Mouse (Mus musculus) embryonic facial prominence, embryonic 15.5 days (tissue): ENCODE results near the gene Gm20431. TPM values are rescaled to one million over a fixed set of nuclear protein-coding genes. Genes with fewer than 3 reads are reported as not detected.

Experiments
- ATAC-seq: fragments of 200-750 bp; cut with Nextera tagmentation; 2 replicates; pipeline ENCODE4 v1.8.0; 2017; ENCODE audit warnings: low read depth, moderate TSS enrichment; ENCODE audit not compliant: insufficient number of reproducible peaks, low FRiP score, low TSS enrichment
- H3K27ac ChIP-seq: fragments of 300-500 bp; sonication (generic); replicated peaks from 2 replicates; pipeline ENCODE4 v1.5.1; 2015; ENCODE audit warnings: mild to moderate bottlenecking, inconsistent platforms
- H3K27me3 ChIP-seq: fragments of 300-500 bp; sonication (generic); 2 replicates; pipeline ENCODE4 v1.6.1; 2015; ENCODE audit warnings: inconsistent platforms
- H3K36me3 ChIP-seq: fragments of 300-500 bp; sonication (generic); 2 replicates; pipeline ENCODE4 v1.6.1; 2015; ENCODE audit warnings: mild to moderate bottlenecking, inconsistent platforms
- H3K4me1 ChIP-seq: fragments of 300-500 bp; sonication (generic); 2 replicates; pipeline ENCODE4 v1.6.1; 2015; ENCODE audit warnings: inconsistent platforms
- H3K4me2 ChIP-seq: fragments of 300-500 bp; sonication (generic); replicated peaks from 2 replicates; pipeline ENCODE4 v1.6.1; 2015; ENCODE audit warnings: mild to moderate bottlenecking, inconsistent platforms
- H3K4me3 ChIP-seq: fragments of 300-500 bp; sonication (generic); replicated peaks from 2 replicates; pipeline ENCODE4 v1.5.1; 2015; ENCODE audit warnings: mild to moderate bottlenecking, inconsistent platforms
- H3K9ac ChIP-seq: fragments of 300-500 bp; sonication (generic); 2 replicates; pipeline ENCODE4 v1.6.1; 2015; ENCODE audit warnings: inconsistent platforms
- H3K9me3 ChIP-seq: fragments of 300-500 bp; sonication (generic); replicated peaks from 2 replicates; pipeline ENCODE4 v1.6.1; 2016; ENCODE audit warnings: inconsistent platforms
- WGBS: fragments of 180-500 bp; shearing (Covaris S2); methylation state at CpG from one replicate; pipeline ENCODE4 v1.1.7; 2015; 5-methylcytosine and 5-hydroxymethylcytosine counted together
- polyA plus RNA-seq: library from polyadenylated mRNA; unstranded; fragments of >200 nt; fragmentation: Nextera tagmentation; extraction: Ambion mirVana; gene quantifications from 2 replicates; pipeline ENCODE4 v1.2.1, GENCODE M21; 2015

The Gm20431 gene
- polyA plus RNA-seq, 1 experiment from 2014 or later, result 10.0 TPM

GRCm38 (mm10) chr2:167695491-167695890 lies 34.2 kb upstream of the Gm20431 start:
- Histone ChIP-seq H3K27me3 (no peaks in the 10 kb centered on the region), H3K27ac (no peak overlapping the region), H3K4me3 (no peak overlapping the region), H3K4me2 (no peak overlapping the region), H3K9me3 (no peaks in the 10 kb centered on the region), H3K36me3 (no peaks in the 10 kb centered on the region), H3K4me1 (peaks cover 21% of the 10 kb centered on the region), H3K9ac (no peak overlapping the region)
- ATAC-seq, result no peak
- WGBS, result 79% methylated on average over 14 of the region's 14 CpGs

GRCm38 (mm10) chr2:167694963-167695362 lies 33.7 kb upstream of the Gm20431 start:
- WGBS, result 94% methylated on average over 7 of the region's 7 CpGs
- Histone ChIP-seq H3K4me2 (no peak overlapping the region), H3K4me3 (no peak overlapping the region), H3K27me3 (no peaks in the 10 kb centered on the region; the same call in 1 of the 2 replicates), H3K36me3 (no peaks in the 10 kb centered on the region), H3K4me1 (peaks cover 22% of the 10 kb centered on the region), H3K27ac (no peak overlapping the region), H3K9ac (no peak overlapping the region), H3K9me3 (no peaks in the 10 kb centered on the region)
- no peak for ATAC-seq

- WGBS, result 33% methylated on average over 1 of the region's 1 CpGs
These were observed 32.9 kb upstream of the Gm20431 start for GRCm38 (mm10) chr2:167694244-167694643.

GRCm38 (mm10) chr2:167693540-167693939 lies 32.2 kb upstream of the Gm20431 start:
- H3K4me3 ChIP-seq, result no peak overlapping the region
- H3K36me3 ChIP-seq, result no peaks in the 10 kb centered on the region
- no peaks in the 10 kb centered on the region for H3K9me3 ChIP-seq
- H3K9ac ChIP-seq, result no peak overlapping the region
- H3K27ac ChIP-seq, result no peak overlapping the region
- WGBS, result 76% methylated on average over 2 of the region's 2 CpGs
- no peak overlapping the region for H3K4me2 ChIP-seq
- peaks cover 3% of the 10 kb centered on the region; the same call in 1 of the 2 replicates for H3K27me3 ChIP-seq
- no peak for ATAC-seq
- H3K4me1 ChIP-seq, result peaks cover 30% of the 10 kb centered on the region

More at GRCm38 (mm10) chr2:167694244-167694643, 32.9 kb upstream of the Gm20431 start:
- Histone ChIP-seq H3K4me3 (no peak overlapping the region), H3K36me3 (no peaks in the 10 kb centered on the region), H3K27me3 (peaks cover 3% of the 10 kb centered on the region; the same call in 1 of the 2 replicates), H3K27ac (no peak overlapping the region), H3K9ac (no peak overlapping the region), H3K9me3 (no peaks in the 10 kb centered on the region), H3K4me1 (peaks cover 29% of the 10 kb centered on the region), H3K4me2 (no peak overlapping the region)
- no peak for ATAC-seq

- no peak overlapping the region for H3K9ac ChIP-seq
- H3K27ac ChIP-seq, result no peak overlapping the region
- peaks cover 36% of the 10 kb centered on the region for H3K4me1 ChIP-seq
- peaks cover 3% of the 10 kb centered on the region; the same call in 1 of the 2 replicates for H3K27me3 ChIP-seq
- H3K9me3 ChIP-seq, result no peaks in the 10 kb centered on the region
- H3K36me3 ChIP-seq, result no peaks in the 10 kb centered on the region
- H3K4me2 ChIP-seq, result no peak overlapping the region
- ATAC-seq, result no peak
- no peak overlapping the region for H3K4me3 ChIP-seq
- 61% methylated on average over 3 of the region's 3 CpGs for WGBS
These were observed 31.5 kb upstream of the Gm20431 start for GRCm38 (mm10) chr2:167692831-167693230.

GRCm38 (mm10) chr2:167691871-167692661 lies 30.8 kb upstream of the Gm20431 start:
- no peak overlapping the region for H3K27ac ChIP-seq
- 78% methylated on average over 14 of the region's 14 CpGs for WGBS
- H3K4me2 ChIP-seq, result peak overlapping the region; percentile 96
- no peaks in the 10 kb centered on the region for H3K36me3 ChIP-seq
- no peaks in the 10 kb centered on the region for H3K9me3 ChIP-seq
- no peak overlapping the region for H3K9ac ChIP-seq
- ATAC-seq, result no peak
- H3K27me3 ChIP-seq, result peaks cover 8% of the 10 kb centered on the region; the same call in 1 of the 2 replicates
- H3K4me1 ChIP-seq, result peaks cover 37% of the 10 kb centered on the region
- H3K4me3 ChIP-seq, result peak overlapping the region; percentile 78

- H3K27me3 ChIP-seq, result peaks cover 8% of the 10 kb centered on the region; the same call in 1 of the 2 replicates
- H3K9ac ChIP-seq, result peak overlapping the region; percentile 27; the same call in 1 of the 2 replicates
- H3K36me3 ChIP-seq, result no peaks in the 10 kb centered on the region
- H3K4me2 ChIP-seq, result peak overlapping the region; percentile 96
- H3K4me3 ChIP-seq, result peak overlapping the region; percentile 78
- H3K9me3 ChIP-seq, result no peaks in the 10 kb centered on the region
- no peak overlapping the region for H3K27ac ChIP-seq
- peaks cover 39% of the 10 kb centered on the region for H3K4me1 ChIP-seq
- ATAC-seq, result no peak
- WGBS, result 87% methylated on average over 6 of the region's 6 CpGs
These were observed 30.1 kb upstream of the Gm20431 start for GRCm38 (mm10) chr2:167691410-167691809.

GRCm38 (mm10) chr2:167690962-167691311 lies 29.6 kb upstream of the Gm20431 start:
- Histone ChIP-seq H3K4me1 (peaks cover 39% of the 10 kb centered on the region), H3K27ac (peak overlapping the region; percentile 19; the same call in 1 of the 2 replicates), H3K9me3 (no peaks in the 10 kb centered on the region), H3K4me3 (peak overlapping the region; percentile 78), H3K4me2 (peak overlapping the region; percentile 96), H3K9ac (peak overlapping the region; percentile 27), H3K36me3 (no peaks in the 10 kb centered on the region), H3K27me3 (peaks cover 8% of the 10 kb centered on the region; the same call in 1 of the 2 replicates)
- no peak for ATAC-seq
- 73% methylated on average over 12 of the region's 12 CpGs for WGBS

GRCm38 (mm10) chr2:167690219-167690961 lies 29.1 kb upstream of the Gm20431 start:
- 43% methylated on average over 15 of the region's 15 CpGs for WGBS
- H3K9ac ChIP-seq, result peak overlapping the region; percentile 27
- H3K27me3 ChIP-seq, result peaks cover 8% of the 10 kb centered on the region; the same call in 1 of the 2 replicates
- H3K4me3 ChIP-seq, result peak overlapping the region; percentile 78
- no peaks in the 10 kb centered on the region for H3K9me3 ChIP-seq
- H3K36me3 ChIP-seq, result no peaks in the 10 kb centered on the region
- H3K4me2 ChIP-seq, result peak overlapping the region; percentile 96
- ATAC-seq, result no peak
- peaks cover 43% of the 10 kb centered on the region for H3K4me1 ChIP-seq
- H3K27ac ChIP-seq, result peak overlapping the region; percentile 84

GRCm38 (mm10) chr2:167689501-167690218 lies 28.4 kb upstream of the Gm20431 start, which contains the start of gene Tmem189:
TSS of gene Tmem189 (minus strand) at chr2:167689822.
- Histone ChIP-seq H3K4me1 (peaks cover 49% of the 10 kb centered on the region), H3K9me3 (no peaks in the 10 kb centered on the region), H3K36me3 (no peaks in the 10 kb centered on the region), H3K27ac (peak within 1 kb of the TSS; percentile 84), H3K9ac (peak within 1 kb of the TSS; percentile 69), H3K4me3 (peak within 1 kb of the TSS; percentile 78), H3K4me2 (peak within 1 kb of the TSS; percentile 96), H3K27me3 (peaks cover 8% of the 10 kb centered on the region; the same call in 1 of the 2 replicates)
- WGBS, result under 1% methylated on average over 78 of the region's 99 CpGs
- ATAC-seq, result no peak
